Mouse (Mus musculus): ENCODE measurements around the gene Sppl2c.
"Not testable (repeated sequence)": the region's sequence is repeated elsewhere in the genome, so short reads cannot be mapped to it uniquely, and the experiment has no call there.

The Sppl2c gene

GRCm38 (mm10) chr11:104197861-104198260 lies 11.7 kb downstream of the Sppl2c start:
- DNase-seq = peak; percentile 8

GRCm38 (mm10) chr11:104203271-104203670 lies 17.1 kb downstream of the Sppl2c start:
- no peak for DNase-seq

- DNase-seq = no peak
Observed at GRCm38 (mm10) chr11:104206573-104206972, 20.4 kb downstream of the Sppl2c start.

GRCm38 (mm10) chr11:104209041-104209440 lies 22.9 kb downstream of the Sppl2c start:
- no peak for DNase-seq

GRCm38 (mm10) chr11:104211251-104211650 lies 25.1 kb downstream of the Sppl2c start:
- no peak for DNase-seq

GRCm38 (mm10) chr11:104214128-104214527 lies 28.0 kb downstream of the Sppl2c start:
- DNase-seq = not testable (repeated sequence)

- DNase-seq = no peak
Observed at GRCm38 (mm10) chr11:104218075-104218474, 31.9 kb downstream of the Sppl2c start.

- no peak for DNase-seq
Observed at GRCm38 (mm10) chr11:104220291-104220690, 34.2 kb downstream of the Sppl2c start.

- DNase-seq = no peak
Observed at GRCm38 (mm10) chr11:104221751-104222150, 35.6 kb downstream of the Sppl2c start.

GRCm38 (mm10) chr11:104223301-104223700 lies 37.2 kb downstream of the Sppl2c start:
- DNase-seq = no peak

GRCm38 (mm10) chr11:104229391-104229790 lies 43.3 kb downstream of the Sppl2c start:
- no peak for DNase-seq

GRCm38 (mm10) chr11:104230066-104230778 lies 44.1 kb downstream of the Sppl2c start:
- DNase-seq = peak; percentile 77

GRCm38 (mm10) chr11:104231041-104231911 lies 45.1 kb downstream of the Sppl2c start, which contains the start of gene Mapt:
TSS of gene Mapt (plus strand) at chr11:104231390.
- peak; percentile 89 for DNase-seq

GRCm38 (mm10) chr11:104232141-104233061 lies 46.3 kb downstream of the Sppl2c start:
- DNase-seq = peak; percentile 65

- DNase-seq = no peak
Observed at GRCm38 (mm10) chr11:104233101-104233500, 47.0 kb downstream of the Sppl2c start.

- no peak for DNase-seq
Observed at GRCm38 (mm10) chr11:104233574-104234206, 47.6 kb downstream of the Sppl2c start.

- no peak for DNase-seq
Observed at GRCm38 (mm10) chr11:104234680-104235079, 48.6 kb downstream of the Sppl2c start.

- DNase-seq = no peak
Observed at GRCm38 (mm10) chr11:104235881-104236280, 49.8 kb downstream of the Sppl2c start.

GRCm38 (mm10) chr11:104237226-104237625 lies 51.1 kb downstream of the Sppl2c start:
- DNase-seq = peak; percentile 87

GRCm38 (mm10) chr11:104237958-104238747 lies 52.0 kb downstream of the Sppl2c start:
- DNase-seq = no peak
